ENCODE assay signal across 8 mouse cellular contexts in genomic region chr6:36819019-36819783, GRCm38 (mm10). TPM values are rescaled to one million over a fixed set of nuclear protein-coding genes. Genes with fewer than 3 reads are reported as not detected.
DNase-seq lines count a peak whose midpoint lies in the region; ATAC-seq lines count a peak whose summit lies in the region.

No protein-coding gene starts in this region.

- peak overlapping the region; percentile 15; the same call in 1 of the 2 replicates for H3K27ac ChIP-seq in intestine, embryonic 15.5 days
- H3K27ac ChIP-seq in midbrain, embryonic 15.5 days, result peak overlapping the region; percentile 69

- WGBS in intestine, embryonic 15.5 days, result 10% methylated on average over 8 of the region's 8 CpGs
- 27% methylated on average over 8 of the region's 8 CpGs for whole genome bisulfite sequencing in midbrain, embryonic 15.5 days

- H3K4me3 ChIP-seq in intestine, embryonic 15.5 days (replicated peaks), result no peak overlapping the region
- no peak overlapping the region for H3K4me3 ChIP-seq in midbrain, embryonic 15.5 days

- H3K4me2 ChIP-seq in intestine, embryonic 15.5 days (replicated peaks), result 0 out of 2 replicates have a peak overlapping the region, but pooled peaks have one; percentile 11
- no peak overlapping the region for H3K4me2 ChIP-seq in midbrain, embryonic 15.5 days

- peak; percentile 90 for ATAC-seq in intestine, embryonic 15.5 days
- peak; percentile 97 for ATAC-seq in midbrain, embryonic 15.5 days (replicated peaks)

- H3K9me3 ChIP-seq in intestine, embryonic 15.5 days, result no peaks in the 10 kb centered on the region
- no peaks in the 10 kb centered on the region for H3K9me3 ChIP-seq in midbrain, embryonic 15.5 days

- DNase-seq in adrenal gland, postnatal 14 days, result peak; percentile 83
- DNase-seq in cerebellum, postnatal 36 days, result peak; percentile 71 to 85
- DNase-seq in gastrocnemius, postnatal 36 days, result peak; percentile 55 to 68
- DNase-seq in left cerebral cortex, adult 9 months (ENCODE audit: low spot score in 2 of 2), result peak; percentile 75 to 86
- DNase-seq in thymus, adult 18-20 months, result no peak
- no peak for DNase-seq in yolk sac, embryonic 10.5 days (ENCODE audit: low spot score)

- H3K9ac ChIP-seq in intestine, embryonic 15.5 days, result no peak overlapping the region
- H3K9ac ChIP-seq in midbrain, embryonic 15.5 days, result no peak overlapping the region

- no peaks in the 10 kb centered on the region for H3K36me3 ChIP-seq in intestine, embryonic 15.5 days
- no peaks in the 10 kb centered on the region for H3K36me3 ChIP-seq in midbrain, embryonic 15.5 days (replicated peaks)

- peaks cover 8% of the 10 kb centered on the region; the same call in 1 of the 2 replicates for H3K4me1 ChIP-seq in intestine, embryonic 15.5 days (replicated peaks)
- H3K4me1 ChIP-seq in midbrain, embryonic 15.5 days, result peaks cover 11% of the 10 kb centered on the region; the same call in 1 of the 2 replicates

- intact Hi-C loops in gastrocnemius, postnatal 36 days (cut with DNase I), result no loop called here

- no peaks in the 10 kb centered on the region for H3K27me3 ChIP-seq in intestine, embryonic 15.5 days (replicated peaks)
- H3K27me3 ChIP-seq in midbrain, embryonic 15.5 days (replicated peaks), result no peaks in the 10 kb centered on the region

RNA-seq across cellular contexts. Expression of gene Ptn, which starts 9.2 kb away (rescaled TPM):
- 58.7 and 59.5 TPM in 2 replicates for total RNA-seq in adrenal gland, postnatal 14 days (2021)
- 1 to 10 TPM; 1.9 to 2.1 TPM for total RNA-seq in gastrocnemius, postnatal 36 days (2021)
- 283 and 350 TPM in 2 replicates for polyA plus RNA-seq in intestine, embryonic 15.5 days (2015; fragmentation: Nextera tagmentation; extraction: Ambion mirVana)
- polyA plus RNA-seq in midbrain, embryonic 15.5 days (2015; fragmentation: Nextera tagmentation; extraction: Ambion mirVana), result 580 and 678 TPM in 2 replicates

Comparison
In these comparisons a context has a peak if more than half of its experiments do, and no peak if none do; other contexts are left out.
1. DNase-seq: peak in adrenal gland, postnatal 14 days (single experiment), cerebellum, postnatal 36 days (2 of 2), gastrocnemius, postnatal 36 days (2 of 2) and left cerebral cortex, adult 9 months (2 of 2); none in thymus, adult 18-20 months (0 of 2) and yolk sac, embryonic 10.5 days (single experiment).
2. RNA of gene Ptn, which starts 9.2 kb away (total RNA-seq): 58.7 to 59.5 TPM in adrenal gland, postnatal 14 days; 1.9 to 2.1 TPM in gastrocnemius, postnatal 36 days; every median in the first group is over 10 times any median in the second.